Mouse (Mus musculus) ES-Bruce4 (cell line): ENCODE measurements around the gene Zmym2. TPM values are rescaled to one million over a fixed set of nuclear protein-coding genes. Genes with fewer than 3 reads are reported as not detected.
"Not testable (repeated sequence)": the region's sequence is repeated elsewhere in the genome, so short reads cannot be mapped to it uniquely, and the experiment has no call there.

Experiments used
- H3K27ac ChIP-seq: 2 replicates; pipeline ENCODE4 v1.5.1; 2012; ENCODE audit warnings: low read length, inconsistent platforms; ENCODE audit not compliant: insufficient read depth
- H3K27me3 ChIP-seq: 2 replicates; pipeline ENCODE4 v1.6.1; 2012; ENCODE audit warnings: mild to moderate bottlenecking, low read length, inconsistent platforms; ENCODE audit not compliant: control insufficient read depth, poor library complexity, insufficient read depth, severe bottlenecking
- H3K36me3 ChIP-seq: 2 replicates; pipeline ENCODE4 v1.6.1; 2012; ENCODE audit warnings: inconsistent platforms, mild to moderate bottlenecking, low read length, moderate library complexity; ENCODE audit not compliant: control insufficient read depth, poor library complexity, insufficient read depth, severe bottlenecking
- H3K4me1 ChIP-seq: one replicate; pipeline ENCODE4 v1.8.1; 2011; ENCODE audit warnings: low read length; ENCODE audit not compliant: control insufficient read depth, insufficient read depth
- H3K4me3 ChIP-seq: 2 replicates; pipeline ENCODE4 v1.5.1; 2011; ENCODE audit warnings: low read depth, mild to moderate bottlenecking, low read length
- H3K9ac ChIP-seq: 2 replicates; pipeline ENCODE4 v1.6.1; 2012; ENCODE audit warnings: low read depth, mild to moderate bottlenecking, inconsistent platforms; ENCODE audit not compliant: poor library complexity, severe bottlenecking
- H3K9me3 ChIP-seq: replicated peaks from 2 replicates; pipeline ENCODE4 v1.6.1; 2012; ENCODE audit warnings: mild to moderate bottlenecking, low read length, inconsistent platforms; ENCODE audit not compliant: control insufficient read depth, poor library complexity, insufficient read depth, severe bottlenecking
- CTCF ChIP-seq: IDR thresholded peaks from one replicate; pipeline ENCODE4 v1.8.1; 2011; ENCODE audit warnings: low read depth, low read length
- EP300 ChIP-seq: IDR thresholded peaks from 2 replicates; pipeline ENCODE4 v1.6.1; 2011; ENCODE audit warnings: low read depth, low read length; ENCODE audit not compliant: insufficient read depth
- POLR2A ChIP-seq: IDR thresholded peaks from one replicate; pipeline ENCODE4 v1.8.1; 2011; ENCODE audit warnings: low read length; ENCODE audit not compliant: insufficient read depth
- polyA plus RNA-seq: library from polyadenylated mRNA; stranded (reverse); fragments of >200 nt; gene quantifications from 2 replicates; pipeline ENCODE4 v1.2.4, GENCODE M21; 2011; ENCODE audit warnings: low read depth; ENCODE audit not compliant: missing spikeins, insufficient read depth, insufficient read length

Zmym2 gene
- polyA plus RNA-seq, 1 experiment, result 147 TPM

DNA sequence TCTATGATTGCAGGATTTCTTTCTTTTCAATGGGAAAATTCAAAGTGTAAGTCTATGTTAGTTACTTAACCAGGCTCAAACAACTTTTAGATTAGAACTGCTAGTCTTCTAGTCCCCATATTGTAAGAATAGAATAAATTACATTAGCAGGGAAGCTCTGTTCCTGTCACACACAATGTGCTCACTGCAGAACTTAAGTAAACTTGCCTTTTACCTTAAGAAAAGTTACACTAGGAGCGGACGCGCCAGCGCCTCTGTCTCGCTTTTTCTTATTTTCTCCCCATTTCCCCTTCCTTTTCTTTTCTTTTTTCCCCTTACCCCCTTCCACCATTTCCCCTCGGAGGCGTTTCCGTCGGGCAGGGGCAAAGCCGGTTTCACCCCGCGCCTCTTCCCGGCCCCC, 21.8 kb upstream of the Zmym2 start:
- no peak overlapping the region for H3K27ac ChIP-seq
- peak overlapping the region; percentile 63 for H3K4me3 ChIP-seq
- no peaks in the 10 kb centered on the region for H3K36me3 ChIP-seq
- peak overlapping the region; percentile 94 for H3K9ac ChIP-seq
- no peak for TF ChIP-seq CTCF
- TF ChIP-seq POLR2A, result no peak
- TF ChIP-seq EP300, result no peak
- no peaks in the 10 kb centered on the region for H3K4me1 ChIP-seq
- H3K9me3 ChIP-seq, result no peaks in the 10 kb centered on the region
- peaks cover 4% of the 10 kb centered on the region for H3K27me3 ChIP-seq

GRCm38 (mm10) chr14:56865112-56865511, 21.3 kb upstream of the Zmym2 start:
- not testable (repeated sequence) for H3K9me3 ChIP-seq, H3K27ac ChIP-seq, H3K36me3 ChIP-seq, H3K27me3 ChIP-seq, H3K4me1 ChIP-seq
- peak overlapping the region; percentile 94 for H3K9ac ChIP-seq
- H3K4me3 ChIP-seq, result peak overlapping the region; percentile 74

- no peaks in the 10 kb centered on the region for H3K4me1 ChIP-seq
- no peak for TF ChIP-seq CTCF
These were observed 12.9 kb upstream of the Zmym2 start for GRCm38 (mm10) chr14:56873525-56873924.

DNA sequence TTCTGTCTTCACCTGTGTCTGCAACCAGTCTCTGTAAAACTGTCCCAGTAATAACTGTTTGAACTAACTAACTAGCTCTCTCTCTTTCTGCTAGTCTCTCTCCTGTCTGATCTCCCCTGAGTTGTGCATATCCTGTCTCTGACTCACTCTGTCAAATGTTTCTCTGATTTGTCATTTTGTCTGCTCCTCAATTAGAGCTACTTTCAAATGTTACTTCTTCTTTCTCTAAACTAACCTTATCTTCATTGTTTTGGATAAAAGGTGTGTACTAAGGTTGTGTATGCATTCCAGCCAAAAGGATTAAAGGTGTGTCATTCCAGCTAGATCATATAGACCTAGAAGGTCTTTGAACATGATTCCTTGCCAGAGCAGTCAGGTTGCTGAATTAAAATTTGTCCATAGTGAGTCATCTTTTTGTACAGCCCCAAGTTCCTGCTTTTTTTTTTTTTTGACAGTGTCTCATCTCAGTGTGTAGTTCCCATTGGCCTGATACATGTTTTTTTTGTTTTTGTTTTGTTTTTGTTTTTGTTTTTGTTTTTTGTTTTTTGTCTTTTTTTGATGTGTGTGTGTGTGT, 10.8 kb upstream of the Zmym2 start:
- no peaks in the 10 kb centered on the region for H3K36me3 ChIP-seq
- no peak for TF ChIP-seq POLR2A
- no peak for TF ChIP-seq EP300
- no peak for TF ChIP-seq CTCF
- H3K4me3 ChIP-seq, result no peak overlapping the region
- no peak overlapping the region for H3K9ac ChIP-seq
- H3K27ac ChIP-seq, result no peak overlapping the region
- H3K9me3 ChIP-seq, result peaks cover 15% of the 10 kb centered on the region
- H3K27me3 ChIP-seq, result no peaks in the 10 kb centered on the region
- no peaks in the 10 kb centered on the region for H3K4me1 ChIP-seq

More at GRCm38 (mm10) chr14:56873525-56873924, 12.9 kb upstream of the Zmym2 start:
- Histone ChIP-seq H3K27me3 (no peaks in the 10 kb centered on the region), H3K27ac (no peak overlapping the region), H3K9me3 (peaks cover 15% of the 10 kb centered on the region), H3K9ac (no peak overlapping the region), H3K4me3 (no peak overlapping the region), H3K36me3 (no peaks in the 10 kb centered on the region)

GRCm38 (mm10) chr14:56881271-56881670, 5.2 kb upstream of the Zmym2 start:
- no peak for TF ChIP-seq CTCF
- TF ChIP-seq POLR2A, result no peak
- no peak for TF ChIP-seq EP300
- Histone ChIP-seq H3K4me1 (no peaks in the 10 kb centered on the region), H3K4me3 (no peak overlapping the region), H3K9me3 (peaks cover 10% of the 10 kb centered on the region), H3K27me3 (no peaks in the 10 kb centered on the region), H3K27ac (no peak overlapping the region), H3K36me3 (no peaks in the 10 kb centered on the region), H3K9ac (no peak overlapping the region)

DNA sequence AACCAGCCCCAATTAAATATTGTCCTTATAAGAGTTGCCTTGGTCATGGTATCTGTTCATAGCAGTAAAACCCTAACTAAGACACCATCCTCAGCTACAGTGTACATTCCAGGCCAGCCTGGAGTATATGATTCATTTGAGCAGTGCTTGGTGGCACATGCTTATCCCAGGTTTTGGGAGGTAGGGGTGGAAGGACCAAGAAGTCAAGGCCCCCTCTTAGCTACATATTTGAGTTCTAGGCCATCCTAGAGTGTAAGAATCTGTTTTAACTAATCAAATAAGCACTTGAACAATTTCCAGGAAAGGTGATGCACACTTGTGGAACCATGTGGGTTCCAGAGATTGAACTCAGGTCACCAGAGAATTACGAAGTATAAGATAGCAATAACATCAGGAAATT, 3.0 kb upstream of the Zmym2 start:
- Histone ChIP-seq H3K4me1 (no peaks in the 10 kb centered on the region), H3K27me3 (no peaks in the 10 kb centered on the region), H3K9ac (no peak overlapping the region), H3K4me3 (no peak overlapping the region), H3K36me3 (no peaks in the 10 kb centered on the region), H3K27ac (no peak overlapping the region), H3K9me3 (no peaks in the 10 kb centered on the region)
- no peak for TF ChIP-seq POLR2A
- TF ChIP-seq CTCF, result no peak
